In genomic region chr11:99463155-99463554, GRCm38 (mm10) we compare ENCODE assay signal across 8 mouse cellular contexts. TPM values are rescaled to one million over a fixed set of nuclear protein-coding genes. Genes with fewer than 3 reads are reported as not detected.
DNase-seq lines count a peak whose midpoint lies in the region; ATAC-seq and TF ChIP-seq lines count a peak whose summit lies in the region.
"Had no signal": no experiment of that assay in that cellular context is flagged by ENCODE, and none has a peak within 500 bp of the region (broad histone marks: within the 10 kb centered on the region; RNA-seq: fewer than 3 reads in every experiment).

No protein-coding gene starts in this region.

- H3K27me3 ChIP-seq in C2C12 (ENCODE audit: control insufficient read depth, insufficient read depth, insufficient read length): no peaks in the 10 kb centered on the region
- H3K27me3 ChIP-seq in forebrain, embryonic 14.5 days (replicated peaks; ENCODE audit: control insufficient read depth, insufficient read depth, low read length): no peaks in the 10 kb centered on the region
- H3K27me3 ChIP-seq in kidney, postnatal 0 days (ENCODE audit: insufficient read depth, low read length): no peaks in the 10 kb centered on the region
- H3K27me3 ChIP-seq in liver, embryonic 11.5 days (replicated peaks; ENCODE audit: control insufficient read depth, insufficient read depth, low read length): no peaks in the 10 kb centered on the region
- H3K27me3 ChIP-seq: limb, embryonic 13.5 days had no signal

- H3K9me3 ChIP-seq in forebrain, embryonic 14.5 days (replicated peaks; ENCODE audit: control insufficient read depth, low read length): no peaks in the 10 kb centered on the region
- H3K9me3 ChIP-seq in kidney, postnatal 0 days (replicated peaks; ENCODE audit: low read length): no peaks in the 10 kb centered on the region
- no peaks in the 10 kb centered on the region for H3K9me3 ChIP-seq in liver, embryonic 11.5 days (ENCODE audit: control insufficient read depth, low read length)
- H3K9me3 ChIP-seq: limb, embryonic 13.5 days had no signal

- H3K79me3 ChIP-seq in C2C12 (ENCODE audit: low read depth): no peaks in the 10 kb centered on the region

- H3ac ChIP-seq in C2C12 (ENCODE audit: control insufficient read depth, insufficient read length, low read depth): no peak overlapping the region

- H3K4me1 ChIP-seq in bone marrow, adult 2 months (ENCODE audit: control insufficient read depth, insufficient read depth, low read length): no peaks in the 10 kb centered on the region
- H3K4me1 ChIP-seq in forebrain, embryonic 14.5 days (ENCODE audit: control insufficient read depth, insufficient read depth, low read length): no peaks in the 10 kb centered on the region
- H3K4me1 ChIP-seq in kidney, postnatal 0 days (replicated peaks; ENCODE audit: insufficient read depth, low read length): no peaks in the 10 kb centered on the region
- H3K4me1 ChIP-seq in liver, embryonic 11.5 days (replicated peaks; ENCODE audit: control insufficient read depth, insufficient read depth, low read length): no peaks in the 10 kb centered on the region

- no peaks in the 10 kb centered on the region for H3K36me3 ChIP-seq in C2C12 (ENCODE audit: control insufficient read depth, insufficient read depth)
- H3K36me3 ChIP-seq in forebrain, embryonic 14.5 days (ENCODE audit: control insufficient read depth, insufficient read depth, low read length): no peaks in the 10 kb centered on the region
- no peaks in the 10 kb centered on the region for H3K36me3 ChIP-seq in kidney, postnatal 0 days (ENCODE audit: insufficient read depth, low read length)
- no peaks in the 10 kb centered on the region for H3K36me3 ChIP-seq in liver, embryonic 11.5 days (ENCODE audit: control insufficient read depth, insufficient read depth, low read length)
- H3K36me3 ChIP-seq: limb, embryonic 13.5 days had no signal

- no peaks in the 10 kb centered on the region for H3K79me2 ChIP-seq in C2C12 (ENCODE audit: control insufficient read depth, insufficient read depth)

- no peak overlapping the region for H3K4me3 ChIP-seq in C2C12 (ENCODE audit: insufficient read depth, poor library complexity, severe bottlenecking)
- no peak overlapping the region for H3K4me3 ChIP-seq in bone marrow, adult 2 months (replicated peaks; ENCODE audit: control insufficient read depth, low read depth, low read length)
- no peak overlapping the region for H3K4me3 ChIP-seq in forebrain, embryonic 14.5 days (ENCODE audit: low read depth, low read length)
- no peak overlapping the region for H3K4me3 ChIP-seq in kidney, postnatal 0 days (replicated peaks; ENCODE audit: low read depth, low read length)
- H3K4me3 ChIP-seq in liver, embryonic 11.5 days (ENCODE audit: low read depth, low read length): no peak overlapping the region
- H3K4me3 ChIP-seq: limb, embryonic 13.5 days had no signal

- TF ChIP-seq CTCF in C2C12 (IDR thresholded peaks at IDR 0.05; ENCODE audit: control insufficient read depth, insufficient read depth, insufficient read length): peak; percentile 57
- peak; percentile 83 for TF ChIP-seq CTCF in bone marrow, adult 2 months (IDR thresholded peaks at IDR 0.05; ENCODE audit: control insufficient read depth, insufficient read depth, low read length)
- TF ChIP-seq CTCF in kidney, postnatal 0 days (IDR thresholded peaks at IDR 0.05; ENCODE audit: low read depth): peak; percentile 98

- WGBS in bone marrow, adult 2 months: 11% methylated on average over 8 of the region's 8 CpGs
- WGBS in forebrain, embryonic 14.5 days: 15% methylated on average over 8 of the region's 8 CpGs
- 10% methylated on average over 8 of the region's 8 CpGs for WGBS in kidney, postnatal 0 days
- WGBS in liver, embryonic 11.5 days: 12% methylated on average over 8 of the region's 8 CpGs

- peak; percentile 63 for DNase-seq in 416B (ENCODE audit: low read depth)
- DNase-seq in forebrain, embryonic 14.5 days (ENCODE audit: low spot score): peak; percentile 90
- peak; percentile 88 for DNase-seq in kidney, postnatal 0 days (ENCODE audit: low spot score)
- peak; percentile 47 for DNase-seq in liver, embryonic 11.5 days (ENCODE audit: low spot score)
- DNase-seq in right cerebral cortex, postnatal 25 days: peak; percentile 42

- no peak overlapping the region for H3K27ac ChIP-seq in bone marrow, adult 2 months (ENCODE audit: control insufficient read depth, insufficient read depth, low read depth, low read length, poor library complexity)
- H3K27ac ChIP-seq in forebrain, embryonic 14.5 days (ENCODE audit: low read depth, low read length): no peak overlapping the region
- no peak overlapping the region for H3K27ac ChIP-seq in kidney, postnatal 0 days
- H3K27ac ChIP-seq in liver, embryonic 11.5 days (ENCODE audit: low read depth, low read length): no peak overlapping the region
- H3K27ac ChIP-seq: limb, embryonic 13.5 days had no signal

- H3K4me2 ChIP-seq in forebrain, embryonic 14.5 days (ENCODE audit: low read length): no peak overlapping the region
- no peak overlapping the region for H3K4me2 ChIP-seq in kidney, postnatal 0 days (ENCODE audit: low read length)
- no peak overlapping the region for H3K4me2 ChIP-seq in liver, embryonic 11.5 days
- H3K4me2 ChIP-seq: limb, embryonic 13.5 days had no signal

- peak; percentile 62; the same call in 1 of the 2 replicates for ATAC-seq in forebrain, embryonic 14.5 days
- ATAC-seq in kidney, postnatal 0 days (replicated peaks; ENCODE audit: low FRiP score, low read depth): no peak
- no peak for ATAC-seq in liver, embryonic 11.5 days (replicated peaks; ENCODE audit: low FRiP score)

- TF ChIP-seq POLR2A in bone marrow, adult 2 months (IDR thresholded peaks at IDR 0.05; ENCODE audit: borderline replicate concordance, control insufficient read depth, low read depth, low read length): no peak

- H3K9ac ChIP-seq in forebrain, embryonic 14.5 days (ENCODE audit: low read length): no peak overlapping the region
- H3K9ac ChIP-seq in kidney, postnatal 0 days (ENCODE audit: low read depth, low read length): no peak overlapping the region
- H3K9ac ChIP-seq in liver, embryonic 11.5 days (ENCODE audit: low read depth, low read length): no peak overlapping the region
- H3K9ac ChIP-seq: limb, embryonic 13.5 days had no signal

TF ChIP-seq in C2C12, 6 proteins besides CTCF, POLR2A, EP300 and RAD21:
- TF ChIP-seq MYOG (IDR thresholded peaks at IDR 0.05; ENCODE audit: control insufficient read depth, extremely low read depth, insufficient read length) (no peak), FOSL1 (IDR thresholded peaks at IDR 0.05; ENCODE audit: insufficient read depth, low read length, poor library complexity, severe bottlenecking) (no peak), CEBPB (IDR thresholded peaks at IDR 0.05; ENCODE audit: low read depth) (no peak), MAX (IDR thresholded peaks at IDR 0.05) (no peak), MYOD1 (IDR thresholded peaks at IDR 0.05; ENCODE audit: control insufficient read depth, insufficient read length, low read depth) (no peak), USF1 (IDR thresholded peaks at IDR 0.05; ENCODE audit: low read depth) (no peak)

RNA-seq across cellular contexts. Expression of gene Krt20, which starts 25.2 kb away (rescaled TPM):
- not detected for polyA plus RNA-seq in C2C12 (2012; fragmentation: generic; extraction: Trizol)
- not detected in 2 replicates for polyA plus RNA-seq in bone marrow, adult 2 months (2011; ENCODE audit: insufficient read depth, insufficient read length, low replicate concordance, missing spikeins)
- polyA plus RNA-seq in forebrain, embryonic 14.5 days (2014; fragmentation: Nextera tagmentation; extraction: Ambion mirVana): not detected in 2 replicates
- polyA plus RNA-seq in kidney, postnatal 0 days (2015; fragmentation: Nextera tagmentation; extraction: Ambion mirVana): 3.6 and 5.0 TPM in 2 replicates
- polyA plus RNA-seq in liver, embryonic 11.5 days (2014; fragmentation: Nextera tagmentation; extraction: Ambion mirVana): 32.1 and 34.1 TPM in 2 replicates

RNA-seq across cellular contexts. Expression of gene Krt23, which starts 29.8 kb away (rescaled TPM):
- polyA plus RNA-seq in C2C12 (2012; fragmentation: generic; extraction: Trizol): not detected
- not detected in 2 replicates for polyA plus RNA-seq in bone marrow, adult 2 months (2011; ENCODE audit: insufficient read depth, insufficient read length, low replicate concordance, missing spikeins)
- 0.10 TPM in 1 of 2 replicates, not detected in the other for polyA plus RNA-seq in forebrain, embryonic 14.5 days (2014; fragmentation: Nextera tagmentation; extraction: Ambion mirVana)
- 30.6 and 31.8 TPM in 2 replicates for polyA plus RNA-seq in kidney, postnatal 0 days (2015; fragmentation: Nextera tagmentation; extraction: Ambion mirVana)
- polyA plus RNA-seq in liver, embryonic 11.5 days (2014; fragmentation: Nextera tagmentation; extraction: Ambion mirVana): 0.38 TPM in 2 replicates

RNA-seq across cellular contexts. Expression of gene Krt12, which starts 41.1 kb away (rescaled TPM):
- polyA plus RNA-seq in C2C12 (2012; fragmentation: generic; extraction: Trizol): not detected
- polyA plus RNA-seq in bone marrow, adult 2 months (2011; ENCODE audit: insufficient read depth, insufficient read length, low replicate concordance, missing spikeins): not detected in 2 replicates
- polyA plus RNA-seq in forebrain, embryonic 14.5 days (2014; fragmentation: Nextera tagmentation; extraction: Ambion mirVana): 0.23 TPM in 1 of 2 replicates, not detected in the other
- not detected in 2 replicates for polyA plus RNA-seq in kidney, postnatal 0 days (2015; fragmentation: Nextera tagmentation; extraction: Ambion mirVana)
- polyA plus RNA-seq in liver, embryonic 11.5 days (2014; fragmentation: Nextera tagmentation; extraction: Ambion mirVana): not detected in 2 replicates
- polyA plus RNA-seq: limb, embryonic 13.5 days had no signal

RNA-seq across cellular contexts. Expression of gene Krt39, which starts 58.0 kb away (rescaled TPM):
- not detected for polyA plus RNA-seq in C2C12 (2012; fragmentation: generic; extraction: Trizol)
- not detected in 2 replicates for polyA plus RNA-seq in bone marrow, adult 2 months (2011; ENCODE audit: insufficient read depth, insufficient read length, low replicate concordance, missing spikeins)
- polyA plus RNA-seq in forebrain, embryonic 14.5 days (2014; fragmentation: Nextera tagmentation; extraction: Ambion mirVana): not detected in 2 replicates
- polyA plus RNA-seq in kidney, postnatal 0 days (2015; fragmentation: Nextera tagmentation; extraction: Ambion mirVana): 0.45 and 0.46 TPM in 2 replicates
- not detected in 2 replicates for polyA plus RNA-seq in liver, embryonic 11.5 days (2014; fragmentation: Nextera tagmentation; extraction: Ambion mirVana)
- polyA plus RNA-seq: limb, embryonic 13.5 days had no signal

Comparison
In these comparisons a context has a peak if more than half of its experiments do, and no peak if none do; other contexts are left out.
1. RNA of gene Krt23, which starts 29.8 kb away (polyA plus RNA-seq): 30.6 to 31.8 TPM in kidney, postnatal 0 days; 0.38 TPM in liver, embryonic 11.5 days, 0.10 TPM in forebrain, embryonic 14.5 days, not detected in C2C12 (single experiment) and not detected in bone marrow, adult 2 months; every median in the first group is over 10 times any median in the second.
2. Peak in every context shown above with its lines, with median percentiles within 50 percentile points of each other: DNase-seq and CTCF ChIP-seq.